Mouse (Mus musculus): ENCODE data around the gene Lrrc31. TPM values are rescaled to one million over a fixed set of nuclear protein-coding genes. Genes with fewer than 3 reads are reported as not detected.

Lrrc31 gene
- total RNA-seq, 1 experiment from 2014 or later: not detected

- ATAC-seq (ENCODE audit: extremely low read depth, insufficient number of reproducible peaks, low FRiP score, poor library complexity, severe bottlenecking): no peak
Measured at GRCm38 (mm10) chr3:30697891-30698290, 1.8 kb downstream of the Lrrc31 start.

- no peak for ATAC-seq (ENCODE audit: extremely low read depth, insufficient number of reproducible peaks, low FRiP score, poor library complexity, severe bottlenecking)
Measured at GRCm38 (mm10) chr3:30696346-30696745, 3.3 kb downstream of the Lrrc31 start.

DNA sequence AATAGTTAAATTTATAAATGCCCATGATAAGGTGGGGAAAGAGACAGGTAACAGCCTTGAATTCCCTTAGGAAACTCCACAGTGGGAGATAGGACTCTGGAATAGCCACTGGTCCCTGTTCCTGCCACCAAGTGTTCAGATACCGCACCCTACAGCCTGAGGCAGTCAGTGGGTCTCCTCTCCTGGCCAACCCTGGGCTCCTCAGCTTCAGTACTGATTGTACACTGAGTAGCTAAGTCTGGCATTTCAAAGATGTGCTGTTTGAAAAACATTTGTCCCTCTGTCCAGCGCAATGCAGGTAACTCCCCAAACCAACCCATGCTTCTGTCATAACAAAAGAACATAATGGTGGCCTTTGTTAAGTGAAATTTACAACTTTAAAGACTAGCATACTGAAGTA, 4.0 kb downstream of the Lrrc31 start:
- ATAC-seq (ENCODE audit: extremely low read depth, insufficient number of reproducible peaks, low FRiP score, poor library complexity, severe bottlenecking): no peak

DNA sequence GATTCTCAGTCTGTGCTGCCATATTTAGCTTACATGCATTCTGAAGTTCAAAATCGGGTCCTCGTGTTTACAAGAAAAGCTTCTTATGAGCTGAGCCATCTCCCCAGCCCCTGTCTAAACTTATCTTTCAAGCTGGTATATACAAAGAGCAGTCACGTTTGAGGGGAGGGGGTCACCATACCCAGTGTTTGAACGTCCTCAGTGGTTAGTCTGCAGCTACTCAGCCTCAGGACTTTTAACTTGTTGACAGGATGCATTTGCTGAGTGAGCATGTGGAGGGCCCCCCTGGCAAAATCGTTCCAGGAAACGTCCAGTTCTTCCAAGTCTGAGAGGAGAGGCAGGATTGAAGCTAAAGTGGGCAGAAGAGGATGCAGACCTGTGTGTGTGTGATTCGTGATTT, 8.7 kb downstream of the Lrrc31 start:
- ATAC-seq (ENCODE audit: extremely low read depth, insufficient number of reproducible peaks, low FRiP score, poor library complexity, severe bottlenecking): no peak

DNA sequence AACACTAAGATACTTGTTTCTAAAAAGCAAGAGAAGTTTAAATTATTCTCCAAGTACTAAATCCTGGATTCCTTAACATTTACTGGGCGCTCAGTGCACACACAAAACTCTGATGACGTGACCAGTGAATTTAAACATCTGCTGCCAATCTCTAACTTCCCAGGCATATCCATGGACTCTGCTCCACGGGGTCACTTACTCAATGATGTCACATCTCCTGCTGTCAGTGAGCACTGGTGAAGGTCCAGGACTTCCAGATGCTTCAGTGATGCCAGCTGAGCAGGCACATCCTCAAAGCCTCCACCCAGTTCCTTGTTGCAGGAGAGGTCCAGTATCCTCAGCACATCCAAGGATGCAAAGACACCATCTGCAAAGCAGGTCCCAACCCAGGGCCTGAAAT, 12.4 kb downstream of the Lrrc31 start:
- no peak for ATAC-seq (ENCODE audit: extremely low read depth, insufficient number of reproducible peaks, low FRiP score, poor library complexity, severe bottlenecking)

- no peak for ATAC-seq (ENCODE audit: extremely low read depth, insufficient number of reproducible peaks, low FRiP score, poor library complexity, severe bottlenecking)
Measured at GRCm38 (mm10) chr3:30683190-30683589, 16.5 kb downstream of the Lrrc31 start.

DNA sequence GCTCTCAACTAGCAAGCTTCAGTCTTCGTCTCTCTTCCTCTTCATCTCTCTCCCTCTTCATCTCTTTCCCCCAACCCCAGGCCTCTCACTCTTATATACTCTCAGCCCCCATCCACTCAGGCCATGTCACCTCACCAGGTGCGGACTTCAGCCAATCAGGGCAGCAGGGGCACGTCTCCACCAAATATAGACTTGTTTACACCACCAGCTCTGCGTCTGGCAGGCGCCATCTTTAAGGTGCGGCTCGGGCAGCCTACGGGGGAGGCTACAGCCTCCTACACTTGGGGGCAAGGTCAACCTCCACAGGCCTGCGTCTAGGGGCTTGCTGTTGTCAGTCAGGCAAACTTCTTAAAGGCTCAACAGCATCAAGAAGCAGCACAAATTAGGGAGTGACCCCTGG, 41.2 kb downstream of the Lrrc31 start:
- ATAC-seq (ENCODE audit: extremely low read depth, insufficient number of reproducible peaks, low FRiP score, poor library complexity, severe bottlenecking): no peak

DNA sequence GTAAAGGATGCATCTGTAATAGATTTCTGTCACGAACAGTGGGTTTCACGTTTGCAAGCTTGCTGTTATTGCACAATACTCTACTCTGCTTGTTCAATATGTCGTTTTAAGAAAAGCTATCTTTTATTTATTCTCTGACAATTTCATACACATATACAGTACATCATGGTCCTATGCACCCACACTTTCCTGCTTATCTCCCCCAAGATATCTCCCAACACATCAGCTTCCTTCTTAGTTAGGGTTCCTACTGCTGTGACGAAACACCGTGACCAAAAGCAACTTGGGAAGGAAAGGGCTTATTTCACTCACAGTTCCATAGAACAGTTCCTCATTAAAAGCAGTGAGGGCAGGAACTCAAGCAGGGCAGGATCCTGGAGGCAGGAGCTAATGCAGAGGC, 43.7 kb downstream of the Lrrc31 start:
- ATAC-seq (ENCODE audit: extremely low read depth, insufficient number of reproducible peaks, low FRiP score, poor library complexity, severe bottlenecking): no peak

DNA sequence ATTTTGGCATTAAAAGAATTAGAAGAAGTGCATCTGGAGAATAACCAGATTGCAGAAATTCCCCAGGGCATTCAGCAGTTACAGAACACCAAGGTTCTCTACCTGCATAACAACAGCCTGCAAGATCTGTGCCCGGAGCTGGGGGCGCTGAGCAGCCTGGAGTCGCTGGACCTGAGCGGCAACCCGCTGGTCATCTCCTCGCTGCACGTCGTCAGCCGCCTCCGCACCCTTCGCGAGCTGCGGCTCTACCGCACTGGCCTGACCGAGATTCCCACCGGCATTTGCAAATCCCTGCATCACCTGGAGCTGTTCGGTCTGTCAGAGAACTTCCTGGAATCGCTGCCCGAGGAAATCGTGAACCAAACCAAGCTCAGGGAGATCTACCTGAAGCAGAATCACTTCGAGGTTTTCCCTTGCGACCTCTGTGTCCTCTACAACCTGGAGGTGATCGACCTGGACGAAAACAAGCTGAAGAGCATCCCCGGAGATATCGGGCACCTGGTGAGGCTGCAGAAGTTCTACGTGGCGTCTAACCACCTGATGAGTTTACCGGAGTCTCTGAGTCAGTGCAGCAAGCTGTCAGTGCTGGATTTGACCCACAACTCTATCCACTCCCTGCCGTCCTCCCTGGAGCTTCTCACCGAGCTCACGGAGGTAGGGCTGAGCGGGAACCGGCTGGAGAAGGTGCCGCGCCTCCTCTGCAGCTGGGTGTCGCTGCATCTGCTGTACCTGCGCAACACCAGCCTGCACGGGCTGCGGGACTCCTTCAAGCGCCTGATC, 49.4 kb downstream of the Lrrc31 start:
- no peak for ATAC-seq (ENCODE audit: extremely low read depth, insufficient number of reproducible peaks, low FRiP score, poor library complexity, severe bottlenecking)

DNA sequence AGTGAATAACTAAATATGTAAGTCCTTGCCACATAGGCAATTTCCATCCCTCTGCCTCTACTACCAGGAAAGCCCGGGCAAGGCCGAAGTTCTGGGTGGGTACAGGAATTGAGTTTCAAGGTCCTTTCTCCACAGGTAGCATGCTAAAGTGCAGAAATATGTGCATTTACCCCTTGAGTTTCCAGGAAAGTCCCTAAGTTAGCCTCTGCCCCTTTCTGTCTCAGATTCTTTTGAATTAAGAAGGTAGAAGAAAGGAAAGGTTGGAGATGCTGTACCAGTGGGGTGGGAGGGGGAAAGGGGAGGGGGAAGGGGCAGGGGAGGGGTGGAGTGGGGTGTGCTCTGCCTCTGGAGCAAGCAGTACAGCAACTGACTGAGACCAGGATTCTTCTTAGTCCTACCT, 51.2 kb downstream of the Lrrc31 start:
- ATAC-seq (ENCODE audit: extremely low read depth, insufficient number of reproducible peaks, low FRiP score, poor library complexity, severe bottlenecking): no peak

GRCm38 (mm10) chr3:30647440-30648090, 52.1 kb downstream of the Lrrc31 start, which contains the start of gene Lrrc34:
TSS of gene Lrrc34 (minus strand) at chr3:30647869.
- ATAC-seq (ENCODE audit: extremely low read depth, insufficient number of reproducible peaks, low FRiP score, poor library complexity, severe bottlenecking): peak; percentile 39

DNA sequence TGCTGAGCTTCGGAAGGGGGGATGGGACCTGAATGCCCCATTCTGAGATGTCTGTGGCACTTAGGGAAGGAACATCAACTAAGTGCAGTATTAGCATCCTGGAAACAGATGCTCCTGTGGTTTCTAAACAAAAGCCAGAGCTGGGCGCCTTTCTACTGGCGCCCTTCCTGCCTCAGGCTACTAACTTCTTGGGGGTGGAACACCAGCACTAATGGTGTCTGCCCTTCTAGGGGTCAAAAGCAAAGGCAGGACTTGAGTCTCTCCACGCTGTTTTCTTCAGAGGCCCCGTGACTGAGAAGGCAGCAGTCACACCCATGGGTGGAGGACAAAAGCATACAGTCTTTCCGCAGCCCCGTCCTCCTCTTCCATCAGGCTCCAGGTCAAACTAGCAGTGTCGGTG, 52.9 kb downstream of the Lrrc31 start:
- ATAC-seq (ENCODE audit: extremely low read depth, insufficient number of reproducible peaks, low FRiP score, poor library complexity, severe bottlenecking): no peak

DNA sequence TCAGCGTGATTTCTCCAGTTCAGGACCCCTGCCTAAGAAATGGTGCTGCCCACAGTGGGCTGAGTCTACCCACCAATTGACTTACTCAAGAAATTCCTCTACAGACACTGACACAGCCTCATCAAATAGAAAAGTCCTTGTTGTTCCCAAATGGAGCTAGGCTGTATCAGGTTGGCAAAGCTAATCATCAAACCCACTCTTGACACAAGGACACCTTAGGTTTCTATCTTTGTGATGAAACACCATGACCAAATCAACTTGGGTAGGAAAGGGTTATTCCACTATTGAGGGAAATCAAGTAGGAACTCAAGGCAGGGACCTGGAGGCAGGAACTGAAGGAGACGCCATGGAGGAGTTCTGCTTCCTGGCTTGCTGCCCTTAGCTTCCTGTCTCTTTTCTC, 55.4 kb downstream of the Lrrc31 start, which contains the start of gene Lrriq4:
Lrriq4 (plus strand) TSS at position 301 of the 400 bp plus-strand sequence.
- ATAC-seq (ENCODE audit: extremely low read depth, insufficient number of reproducible peaks, low FRiP score, poor library complexity, severe bottlenecking): no peak

DNA sequence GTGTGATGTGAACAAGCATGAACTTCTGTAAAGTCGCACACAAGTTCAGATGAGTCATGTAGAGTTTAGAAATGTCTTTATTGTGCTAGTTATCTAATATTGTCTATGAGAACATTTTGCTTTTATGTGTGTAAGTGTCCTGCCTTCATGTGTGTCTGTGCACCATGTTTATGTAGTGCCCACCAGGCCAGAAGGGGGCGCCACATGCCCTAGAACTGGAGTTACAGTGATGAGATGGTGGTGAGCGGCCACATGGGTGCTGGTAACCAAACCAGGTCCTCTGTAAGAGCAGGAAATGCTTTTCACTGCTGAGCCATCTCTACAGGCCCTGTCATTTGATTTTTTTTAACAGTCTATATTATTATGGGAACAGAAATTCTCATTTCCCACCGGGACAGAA, 64.0 kb downstream of the Lrrc31 start:
- no peak for ATAC-seq (ENCODE audit: extremely low read depth, insufficient number of reproducible peaks, low FRiP score, poor library complexity, severe bottlenecking)

DNA sequence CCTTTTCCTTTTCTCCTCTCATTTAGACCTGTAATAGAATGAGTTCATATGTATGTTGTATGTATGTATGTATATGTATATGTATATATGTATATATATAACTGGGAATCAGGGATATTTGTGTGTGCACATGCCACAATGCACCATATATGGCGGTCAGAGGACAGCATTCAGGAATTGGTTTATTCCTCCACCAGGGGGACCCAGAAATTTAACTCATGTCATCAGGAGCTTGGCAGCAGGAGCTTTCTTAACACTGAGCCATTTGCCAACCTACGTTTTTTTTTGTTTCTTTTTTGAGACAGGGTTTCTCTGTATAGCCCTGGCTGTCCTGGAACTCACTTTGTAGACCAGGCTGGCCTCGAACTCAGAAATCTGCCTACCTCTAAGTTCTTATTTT, 66.0 kb downstream of the Lrrc31 start:
- ATAC-seq (ENCODE audit: extremely low read depth, insufficient number of reproducible peaks, low FRiP score, poor library complexity, severe bottlenecking): no peak

Other genes with a start within 250 kb of the Lrrc31 start
- gene Mecom, start 151.8 kb downstream of the Lrrc31 start, total RNA-seq (2017): not detected in 2 replicates
- gene Actrt3, start 99.9 kb downstream of the Lrrc31 start, total RNA-seq (2017): 0.37 TPM in 1 of 2 replicates, not detected in the other
- 45.3 and 69.8 TPM in 2 replicates for gene Mynn, start 97.8 kb downstream of the Lrrc31 start, total RNA-seq (2017)
- gene Lrriq4, start 55.3 kb downstream of the Lrrc31 start, total RNA-seq (2017): not detected in 2 replicates
- gene Lrrc34, start 52.0 kb downstream of the Lrrc31 start, total RNA-seq (2017): not detected in 2 replicates
- gene Samd7, start 46.5 kb upstream of the Lrrc31 start, total RNA-seq (2017): not detected in 2 replicates
- 92.5 and 95.0 TPM in 2 replicates for gene Sec62, start 93.0 kb upstream of the Lrrc31 start, total RNA-seq (2017)
- gene Gpr160, start 156.1 kb upstream of the Lrrc31 start, total RNA-seq (2017): 2.7 and 4.8 TPM in 2 replicates

All from neutrophil, adult 5-6 weeks (primary cell).